Mouse (Mus musculus): ENCODE measurements around the gene Gbx2. TPM values are rescaled to one million over a fixed set of nuclear protein-coding genes. Genes with fewer than 3 reads are reported as not detected.
A peak's percentile ranks its signal among the peaks of the same experiment; 100 is the strongest.

Gbx2 gene
- polyA plus RNA-seq, 1 experiment from 2014 or later = 0.39 TPM

DNA sequence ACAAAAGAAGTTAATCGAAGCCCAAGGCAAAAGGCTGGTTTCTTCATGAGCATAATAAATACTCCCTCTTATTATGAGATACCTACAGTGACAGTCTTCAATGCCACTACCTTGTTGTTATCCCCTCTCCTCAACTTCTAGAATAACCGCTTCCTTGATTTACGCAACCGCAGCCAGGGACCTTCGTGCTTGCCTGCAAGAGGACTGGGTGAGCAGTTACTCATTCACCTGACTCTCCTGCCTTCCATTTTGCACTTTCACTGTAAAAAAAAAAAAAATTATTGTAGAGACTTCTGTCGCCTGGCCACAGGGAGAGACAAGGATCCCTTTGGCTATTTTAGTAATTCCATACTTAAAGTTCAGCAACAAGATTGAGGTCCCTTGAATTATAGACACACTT is 2.0 kb upstream of the Gbx2 start:
- Histone ChIP-seq H3K4me2 (no peak overlapping the region), H3K9ac (ENCODE audit: low read depth, low read length) (no peak overlapping the region), H3K4me1 (ENCODE audit: control insufficient read depth, insufficient read depth, low read length) (peaks cover 19% of the 10 kb centered on the region), H3K27ac (ENCODE audit: low read depth, low read length) (no peak overlapping the region), H3K36me3 (ENCODE audit: control insufficient read depth, insufficient read depth, low read length) (no peaks in the 10 kb centered on the region), H3K27me3 (ENCODE audit: control insufficient read depth, insufficient read depth, low read length) (peaks cover 96% of the 10 kb centered on the region), H3K4me3 (ENCODE audit: low read depth, low read length) (no peak overlapping the region), H3K9me3 (replicated peaks; ENCODE audit: control insufficient read depth, low read length) (no peaks in the 10 kb centered on the region)
- ATAC-seq (replicated peaks; ENCODE audit: insufficient number of reproducible peaks, low FRiP score, low TSS enrichment) = no peak
- 13% methylated on average over 6 of the region's 6 CpGs for WGBS (ENCODE audit: insufficient replicate concordance)

DNA sequence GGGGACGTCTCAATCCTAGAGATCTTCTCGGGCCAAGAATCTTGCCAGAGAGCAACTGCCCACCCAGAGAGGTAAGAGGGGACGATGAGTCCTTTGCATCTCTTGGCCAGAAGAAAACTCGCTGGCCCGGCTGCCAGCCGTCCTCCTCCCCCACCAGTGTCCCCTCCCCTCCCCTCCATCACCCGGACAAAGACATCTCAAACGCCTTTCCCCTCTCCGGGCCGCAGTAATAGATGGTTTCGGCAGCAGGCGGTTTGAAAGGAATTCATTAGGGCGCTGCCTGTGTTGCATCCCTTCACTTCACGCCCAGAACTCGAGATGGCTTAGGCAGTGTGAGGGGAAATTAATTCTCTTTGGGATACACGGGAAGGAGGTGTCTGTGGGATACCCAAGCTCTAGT is 1.6 kb upstream of the Gbx2 start:
- H3K9me3 ChIP-seq (replicated peaks; ENCODE audit: control insufficient read depth, low read length) = no peaks in the 10 kb centered on the region
- no peak overlapping the region for H3K27ac ChIP-seq (ENCODE audit: low read depth, low read length)
- H3K9ac ChIP-seq (ENCODE audit: low read depth, low read length) = no peak overlapping the region
- 1% methylated on average over 16 of the region's 16 CpGs for WGBS (ENCODE audit: insufficient replicate concordance)
- no peak for ATAC-seq (replicated peaks; ENCODE audit: insufficient number of reproducible peaks, low FRiP score, low TSS enrichment)
- H3K36me3 ChIP-seq (ENCODE audit: control insufficient read depth, insufficient read depth, low read length) = no peaks in the 10 kb centered on the region
- H3K27me3 ChIP-seq (ENCODE audit: control insufficient read depth, insufficient read depth, low read length) = peaks cover 96% of the 10 kb centered on the region
- H3K4me3 ChIP-seq (ENCODE audit: low read depth, low read length) = no peak overlapping the region
- peaks cover 19% of the 10 kb centered on the region for H3K4me1 ChIP-seq (ENCODE audit: control insufficient read depth, insufficient read depth, low read length)
- H3K4me2 ChIP-seq = no peak overlapping the region

DNA sequence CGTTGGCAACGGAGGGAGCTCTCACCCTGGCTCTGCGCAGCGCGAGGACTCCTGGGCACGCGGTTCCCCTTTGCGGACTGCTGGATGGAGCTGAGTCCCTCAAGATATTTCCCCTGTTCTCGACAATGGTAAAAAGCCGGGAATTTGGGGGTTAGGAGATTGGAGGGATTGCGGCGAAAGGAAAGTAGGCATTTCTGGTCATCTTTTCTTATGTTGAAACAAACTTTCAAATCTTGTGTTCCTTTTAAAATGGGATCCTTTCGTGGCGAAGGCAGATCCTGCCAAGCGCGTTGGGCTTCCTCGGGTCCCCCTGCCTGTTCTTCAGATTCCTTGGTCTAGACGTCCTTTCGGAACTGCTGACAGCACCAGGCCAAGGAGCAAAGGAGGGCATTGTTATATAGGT is 1.0 kb upstream of the Gbx2 start:
- peaks cover 96% of the 10 kb centered on the region for H3K27me3 ChIP-seq (ENCODE audit: control insufficient read depth, insufficient read depth, low read length)
- H3K9ac ChIP-seq (ENCODE audit: low read depth, low read length) = no peak overlapping the region
- H3K4me2 ChIP-seq = no peak overlapping the region; the same call in 1 of the 2 replicates
- WGBS (ENCODE audit: insufficient replicate concordance) = 2% methylated on average over 19 of the region's 19 CpGs
- H3K36me3 ChIP-seq (ENCODE audit: control insufficient read depth, insufficient read depth, low read length) = no peaks in the 10 kb centered on the region
- no peak overlapping the region for H3K27ac ChIP-seq (ENCODE audit: low read depth, low read length)
- no peak overlapping the region for H3K4me3 ChIP-seq (ENCODE audit: low read depth, low read length)
- ATAC-seq (replicated peaks; ENCODE audit: insufficient number of reproducible peaks, low FRiP score, low TSS enrichment) = no peak
- H3K9me3 ChIP-seq (replicated peaks; ENCODE audit: control insufficient read depth, low read length) = no peaks in the 10 kb centered on the region
- H3K4me1 ChIP-seq (ENCODE audit: control insufficient read depth, insufficient read depth, low read length) = peaks cover 24% of the 10 kb centered on the region

DNA sequence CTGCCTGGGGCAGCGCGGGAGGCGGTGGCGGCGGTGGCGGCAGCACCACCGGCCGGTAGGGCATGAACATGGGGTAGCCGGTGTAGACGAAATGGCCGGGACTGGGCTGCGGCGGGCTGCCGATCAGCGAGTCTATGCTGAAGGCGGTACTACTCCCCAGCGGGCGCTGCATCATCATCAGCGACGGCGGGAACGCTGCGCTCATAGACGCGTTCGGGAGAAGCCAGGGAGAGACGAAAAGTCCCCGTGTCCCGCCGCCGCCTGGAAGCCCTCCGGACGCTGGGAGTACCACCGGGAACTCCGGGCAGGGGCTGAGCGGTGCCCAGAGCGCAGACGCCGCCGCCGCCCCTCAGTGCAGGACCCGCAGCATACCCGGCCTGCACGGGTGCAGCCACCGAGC is 428 bp downstream of the Gbx2 start:
- H3K4me3 ChIP-seq (ENCODE audit: low read depth, low read length) = peak overlapping the region; percentile 54
- H3K9me3 ChIP-seq (replicated peaks; ENCODE audit: control insufficient read depth, low read length) = no peaks in the 10 kb centered on the region
- peaks cover 96% of the 10 kb centered on the region for H3K27me3 ChIP-seq (ENCODE audit: control insufficient read depth, insufficient read depth, low read length)
- H3K36me3 ChIP-seq (ENCODE audit: control insufficient read depth, insufficient read depth, low read length) = no peaks in the 10 kb centered on the region
- WGBS (ENCODE audit: insufficient replicate concordance) = under 1% methylated on average over 44 of the region's 45 CpGs
- no peak overlapping the region for H3K27ac ChIP-seq (ENCODE audit: low read depth, low read length)
- H3K4me2 ChIP-seq = peak overlapping the region; percentile 86
- H3K4me1 ChIP-seq (ENCODE audit: control insufficient read depth, insufficient read depth, low read length) = peaks cover 27% of the 10 kb centered on the region
- no peak for ATAC-seq (replicated peaks; ENCODE audit: insufficient number of reproducible peaks, low FRiP score, low TSS enrichment)
- peak overlapping the region; percentile 34; the same call in 1 of the 2 replicates for H3K9ac ChIP-seq (ENCODE audit: low read depth, low read length)

DNA sequence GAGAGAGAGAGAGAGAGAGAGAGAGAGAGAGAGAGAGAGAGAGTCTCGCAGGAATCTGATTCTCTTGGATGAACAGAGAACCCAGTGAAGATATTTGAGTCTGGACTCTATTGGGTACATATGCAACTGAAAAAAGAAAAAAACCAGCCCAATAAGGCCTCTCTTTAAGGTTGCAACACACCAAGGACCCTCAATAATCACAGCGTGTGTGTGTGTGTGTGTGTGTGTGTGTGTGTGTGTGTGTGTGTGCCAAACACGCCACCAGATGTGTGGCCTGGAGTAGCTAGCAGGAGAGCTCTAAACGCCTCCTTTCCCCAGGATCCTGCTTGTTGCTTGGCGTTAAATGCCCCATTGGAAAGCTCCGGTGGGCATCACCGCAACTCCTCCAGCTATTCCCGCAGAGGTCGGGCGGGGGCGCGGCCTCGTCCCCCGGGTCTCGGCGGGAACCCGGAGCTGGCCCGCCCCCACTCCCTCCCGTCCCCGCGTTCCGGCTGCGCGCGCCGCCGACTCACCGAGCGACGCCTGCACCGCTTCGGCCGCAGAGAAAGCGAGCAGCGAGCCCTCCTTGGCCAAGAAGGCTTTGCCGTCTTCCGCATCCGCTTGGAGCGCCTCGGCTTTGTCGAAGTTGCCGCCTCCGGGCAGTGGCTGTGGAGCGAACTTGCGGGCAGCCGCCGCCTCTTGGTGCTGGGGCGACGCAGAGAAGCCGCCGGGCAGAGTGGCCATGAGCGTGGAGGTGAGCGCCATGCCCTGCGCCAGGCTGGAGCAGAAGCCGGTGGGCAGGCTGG is 1.1 kb downstream of the Gbx2 start:
- Histone ChIP-seq H3K27me3 (ENCODE audit: control insufficient read depth, insufficient read depth, low read length) (peaks cover 96% of the 10 kb centered on the region), H3K36me3 (ENCODE audit: control insufficient read depth, insufficient read depth, low read length) (no peaks in the 10 kb centered on the region), H3K9ac (ENCODE audit: low read depth, low read length) (peak overlapping the region; percentile 34; the same call in 1 of the 2 replicates), H3K4me1 (ENCODE audit: control insufficient read depth, insufficient read depth, low read length) (peaks cover 27% of the 10 kb centered on the region), H3K27ac (ENCODE audit: low read depth, low read length) (no peak overlapping the region), H3K9me3 (replicated peaks; ENCODE audit: control insufficient read depth, low read length) (no peaks in the 10 kb centered on the region), H3K4me2 (peak overlapping the region; percentile 86), H3K4me3 (ENCODE audit: low read depth, low read length) (peak overlapping the region; percentile 54)
- WGBS (ENCODE audit: insufficient replicate concordance) = 0% methylated on average over 53 of the region's 55 CpGs
- no peak for ATAC-seq (replicated peaks; ENCODE audit: insufficient number of reproducible peaks, low FRiP score, low TSS enrichment)

DNA sequence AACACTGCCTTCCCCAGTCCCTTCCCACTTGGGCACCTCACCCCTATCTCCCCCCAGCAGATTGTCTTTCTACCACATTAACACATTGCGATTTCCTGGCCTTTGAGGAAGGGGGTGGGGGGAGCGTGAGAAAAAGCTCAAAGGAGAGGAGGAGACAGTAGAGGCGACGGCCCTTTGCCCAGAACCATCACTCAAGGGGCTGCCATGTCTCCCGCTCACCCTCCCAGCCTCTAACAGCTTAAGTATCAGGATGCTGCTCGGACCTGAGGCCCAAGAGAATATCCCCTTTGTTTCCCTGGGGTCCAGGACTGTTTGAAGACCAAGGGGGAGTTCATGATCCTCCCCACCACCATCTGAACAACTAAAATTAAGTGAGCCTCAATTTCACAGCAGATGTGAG is 1.8 kb downstream of the Gbx2 start:
- WGBS (ENCODE audit: insufficient replicate concordance) = 0% methylated on average over 6 of the region's 6 CpGs
- H3K4me2 ChIP-seq = peak overlapping the region; percentile 52
- H3K4me3 ChIP-seq (ENCODE audit: low read depth, low read length) = peak overlapping the region; percentile 22
- no peaks in the 10 kb centered on the region for H3K36me3 ChIP-seq (ENCODE audit: control insufficient read depth, insufficient read depth, low read length)
- H3K9me3 ChIP-seq (replicated peaks; ENCODE audit: control insufficient read depth, low read length) = no peaks in the 10 kb centered on the region
- H3K27me3 ChIP-seq (ENCODE audit: control insufficient read depth, insufficient read depth, low read length) = peaks cover 97% of the 10 kb centered on the region
- peaks cover 27% of the 10 kb centered on the region for H3K4me1 ChIP-seq (ENCODE audit: control insufficient read depth, insufficient read depth, low read length)
- no peak overlapping the region for H3K9ac ChIP-seq (ENCODE audit: low read depth, low read length)
- ATAC-seq (replicated peaks; ENCODE audit: insufficient number of reproducible peaks, low FRiP score, low TSS enrichment) = no peak
- no peak overlapping the region for H3K27ac ChIP-seq (ENCODE audit: low read depth, low read length)

DNA sequence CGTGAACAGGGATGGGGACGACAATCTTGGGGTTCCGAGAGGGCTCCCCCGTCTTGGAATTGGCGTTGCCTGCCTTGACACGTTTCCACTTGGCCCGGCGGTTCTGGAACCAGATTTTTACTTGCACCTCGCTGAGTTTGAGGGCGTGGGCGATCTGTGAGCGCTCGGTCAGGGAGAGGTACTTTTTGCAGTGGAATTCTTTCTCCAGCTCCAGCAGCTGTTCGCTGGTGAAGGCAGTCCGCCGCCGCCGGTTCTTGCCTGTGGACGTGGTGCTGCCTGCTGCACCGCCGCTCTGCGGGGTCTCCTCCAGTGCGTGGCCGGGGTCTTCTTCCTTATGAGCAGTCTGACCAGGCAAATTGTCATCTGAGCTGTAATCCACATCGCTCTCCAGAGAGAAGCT is 2.3 kb downstream of the Gbx2 start:
- ATAC-seq (replicated peaks; ENCODE audit: insufficient number of reproducible peaks, low FRiP score, low TSS enrichment) = no peak
- Histone ChIP-seq H3K4me1 (ENCODE audit: control insufficient read depth, insufficient read depth, low read length) (peaks cover 27% of the 10 kb centered on the region), H3K36me3 (ENCODE audit: control insufficient read depth, insufficient read depth, low read length) (no peaks in the 10 kb centered on the region), H3K9me3 (replicated peaks; ENCODE audit: control insufficient read depth, low read length) (no peaks in the 10 kb centered on the region), H3K27ac (ENCODE audit: low read depth, low read length) (no peak overlapping the region), H3K4me2 (peak overlapping the region; percentile 52), H3K27me3 (ENCODE audit: control insufficient read depth, insufficient read depth, low read length) (peaks cover 97% of the 10 kb centered on the region), H3K4me3 (ENCODE audit: low read depth, low read length) (peak overlapping the region; percentile 22), H3K9ac (ENCODE audit: low read depth, low read length) (no peak overlapping the region)
- 5% methylated on average over 25 of the region's 25 CpGs for WGBS (ENCODE audit: insufficient replicate concordance)

DNA sequence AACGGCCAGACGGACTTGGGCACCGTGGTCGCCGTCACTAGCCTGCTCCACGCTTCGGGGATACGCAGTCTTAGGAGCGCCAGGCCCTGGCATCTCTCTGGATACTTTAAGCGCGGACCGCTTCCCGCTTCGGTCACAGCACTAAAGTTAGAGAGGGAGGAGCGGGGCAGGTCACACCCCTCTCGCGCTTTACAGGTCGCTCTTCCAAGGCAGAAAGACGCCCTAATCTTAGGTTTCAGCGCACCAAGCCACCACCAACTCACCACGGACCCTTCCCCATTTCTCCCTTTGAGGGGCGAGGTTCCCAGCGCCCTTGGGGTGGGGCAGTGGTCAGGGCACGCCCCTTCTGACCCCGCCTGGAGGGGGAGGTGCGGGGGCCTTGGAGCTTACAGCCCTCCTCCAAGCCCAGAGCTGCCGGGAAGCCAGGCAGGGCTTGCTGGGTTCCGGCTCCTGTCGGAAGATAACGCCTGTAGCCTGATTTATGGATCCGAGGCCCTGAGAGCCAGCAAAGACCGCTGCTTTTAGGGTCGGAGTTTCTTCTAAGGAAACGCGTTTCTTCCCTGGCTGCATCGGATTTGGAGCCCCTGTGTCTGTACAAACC is 3.8 kb downstream of the Gbx2 start:
- ATAC-seq (replicated peaks; ENCODE audit: insufficient number of reproducible peaks, low FRiP score, low TSS enrichment) = no peak
- H3K9ac ChIP-seq (ENCODE audit: low read depth, low read length) = 0 out of 2 replicates have a peak overlapping the region, but pooled peaks have one; percentile 4
- whole genome bisulfite sequencing (ENCODE audit: insufficient replicate concordance) = 1% methylated on average over 36 of the region's 36 CpGs
- peaks cover 100% of the 10 kb centered on the region for H3K27me3 ChIP-seq (ENCODE audit: control insufficient read depth, insufficient read depth, low read length)
- H3K9me3 ChIP-seq (replicated peaks; ENCODE audit: control insufficient read depth, low read length) = no peaks in the 10 kb centered on the region
- H3K4me3 ChIP-seq (ENCODE audit: low read depth, low read length) = peak overlapping the region; percentile 35
- no peaks in the 10 kb centered on the region for H3K36me3 ChIP-seq (ENCODE audit: control insufficient read depth, insufficient read depth, low read length)
- peak overlapping the region; percentile 64 for H3K4me2 ChIP-seq
- H3K4me1 ChIP-seq (ENCODE audit: control insufficient read depth, insufficient read depth, low read length) = peaks cover 40% of the 10 kb centered on the region
- no peak overlapping the region for H3K27ac ChIP-seq (ENCODE audit: low read depth, low read length)
